Mouse (Mus musculus): ENCODE data around the gene Myo9b.

GRCm38 (mm10) chr8:71385212-71385835, 112.8 kb downstream of the Myo9b start:
- TF ChIP-seq CTCF (IDR thresholded peaks at IDR 0.05; ENCODE audit: low read depth, low read length) (no peak), POLR2A (IDR thresholded peaks at IDR 0.05; ENCODE audit: borderline replicate concordance, low read depth, low read length) (no peak)

Measured in bone marrow macrophage, adult 2 months (primary cell).